Mouse (Mus musculus) adrenal gland, adult 18-20 months (tissue): ENCODE results near the gene Kdm5c. TPM values are rescaled to one million over a fixed set of nuclear protein-coding genes. Genes with fewer than 3 reads are reported as not detected.
"Not testable (repeated sequence)": the region's sequence is repeated elsewhere in the genome, so short reads cannot be mapped to it uniquely, and the experiment has no call there.

Source experiments
- DNase-seq, 2 experiments: peaks; one replicate each; pipeline ENCODE4 v3.0.0; 2021 to 2022; ENCODE audit warnings: low spot score in 2 of 2
- total RNA-seq, 2 experiments: library from RNA; stranded (reverse); gene quantifications; 1 replicate in 1 of 2; 2 replicates in 1 of 2; pipeline ENCODE4 v1.2.3; 2021

Kdm5c gene
- total RNA-seq, 2 experiments from 2014 or later = 59.1 to 94.0 TPM

GRCm38 (mm10) chrX:152284746-152285145, 51.9 kb downstream of the Kdm5c start:
- DNase-seq = no peak

GRCm38 (mm10) chrX:152287026-152287425, 54.2 kb downstream of the Kdm5c start:
- not testable (repeated sequence) for DNase-seq

DNA sequence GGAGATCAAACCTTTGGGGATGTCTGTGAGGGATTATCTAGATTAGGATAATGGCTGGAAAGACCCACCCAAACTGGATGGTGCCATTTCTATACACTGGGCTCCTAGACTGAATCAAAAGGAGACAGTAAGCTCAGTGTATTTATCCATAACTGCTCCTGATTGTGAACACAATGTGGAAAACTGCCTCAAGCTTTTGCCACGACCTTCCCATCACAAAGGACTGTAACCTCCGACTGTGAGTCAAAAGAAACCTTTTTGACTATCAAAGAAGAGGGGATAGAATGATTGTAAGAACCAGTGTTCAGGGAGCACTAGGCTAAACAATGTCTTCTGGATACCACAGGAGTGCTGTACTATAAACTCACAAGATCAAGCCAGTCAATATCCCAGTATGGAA, 73.4 kb downstream of the Kdm5c start:
- DNase-seq = no peak

GRCm38 (mm10) chrX:152307371-152307770, 74.6 kb downstream of the Kdm5c start:
- DNase-seq = no peak

GRCm38 (mm10) chrX:152307942-152308341, 75.1 kb downstream of the Kdm5c start:
- peak; percentile 27 to 39 for DNase-seq

GRCm38 (mm10) chrX:152320535-152320934, 87.7 kb downstream of the Kdm5c start:
- no peak for DNase-seq

- no peak for DNase-seq
These were observed 90.0 kb downstream of the Kdm5c start for GRCm38 (mm10) chrX:152322776-152323175.

- DNase-seq = no peak
These were observed 90.8 kb downstream of the Kdm5c start for GRCm38 (mm10) chrX:152323584-152323983.

Other genes with a start within 250 kb of the Kdm5c start
- 100 to 1,000 TPM; 154 to 163 TPM for gene Hsd17b10, start 231.2 kb upstream of the Kdm5c start, total RNA-seq
- gene Ribc1, start 216.7 kb upstream of the Kdm5c start, total RNA-seq = 1 to 10 TPM in 1 of 2 experiments, under 1 TPM in 1; 0.90 to 1.5 TPM
- gene Smc1a, start 216.6 kb upstream of the Kdm5c start, total RNA-seq = 10 to 100 TPM; 43.3 to 52.4 TPM
- gene Iqsec2, start 88.8 kb upstream of the Kdm5c start, total RNA-seq = 10 to 100 TPM; 28.8 to 37.8 TPM
- 1 to 10 TPM; 8.9 to 9.1 TPM for gene Kantr, start 94.5 kb downstream of the Kdm5c start, total RNA-seq
- gene Tspyl2, start 109.4 kb downstream of the Kdm5c start, total RNA-seq = 10 to 100 TPM; 47.9 to 52.8 TPM
- gene Gpr173, start 135.7 kb downstream of the Kdm5c start, total RNA-seq = 1 to 10 TPM; 1.1 to 1.5 TPM